23 mouse cellular contexts compared by ENCODE assay signal in the genomic region with DNA sequence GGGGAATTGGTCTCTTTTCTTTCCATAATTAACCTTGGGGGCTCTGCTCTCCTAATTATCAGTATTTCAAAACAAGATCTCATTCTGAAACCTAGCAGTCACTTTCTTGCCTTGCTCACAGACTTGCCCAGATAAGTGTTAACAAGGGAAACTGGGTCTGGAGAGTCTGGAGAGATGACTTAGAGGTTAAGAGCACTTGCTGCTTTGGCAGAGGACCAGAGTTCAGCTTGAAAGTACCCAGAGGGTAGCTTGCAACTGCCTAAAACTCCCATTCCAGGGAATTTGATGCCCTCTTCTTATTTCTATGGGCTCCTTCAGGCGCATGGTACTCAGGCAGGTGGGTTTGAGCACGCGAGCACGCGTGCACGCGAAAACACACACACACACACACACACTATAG. TPM values are rescaled to one million over a fixed set of nuclear protein-coding genes. Genes with fewer than 3 reads are reported as not detected.
A peak's percentile ranks its signal among the peaks of the same experiment; 100 is the strongest.
DNase-seq lines count a peak whose midpoint lies in the region; ATAC-seq and TF ChIP-seq lines count a peak whose summit lies in the region.
"Had no signal": no experiment of that assay in that cellular context is flagged by ENCODE, and none has a peak within 500 bp of the region (broad histone marks: within the 10 kb centered on the region; RNA-seq: fewer than 3 reads in every experiment).

No protein-coding gene starts in this region.

- no peak for TF ChIP-seq CTCF in lung, postnatal 0 days (IDR thresholded peaks at IDR 0.05)

- H3K4me2 ChIP-seq in lung, postnatal 0 days (replicated peaks; ENCODE audit: low read depth, low read length) = no peak overlapping the region
- H3K4me2 ChIP-seq: forebrain, embryonic 13.5 days; heart, embryonic 13.5 days; hindbrain, embryonic 12.5 days; hindbrain, embryonic 15.5 days had no signal

- H3K9ac ChIP-seq in lung, postnatal 0 days (replicated peaks; ENCODE audit: low read depth) = no peak overlapping the region
- H3K9ac ChIP-seq: forebrain, embryonic 13.5 days; heart, embryonic 13.5 days; hindbrain, embryonic 12.5 days; hindbrain, embryonic 15.5 days had no signal

- ATAC-seq in lung, postnatal 0 days = peak; percentile 68
- ATAC-seq: forebrain, embryonic 13.5 days; Patski had no signal

- H3K27me3 ChIP-seq in heart, embryonic 10.5 days (ENCODE audit: insufficient read depth, poor library complexity, severe bottlenecking) = peaks cover 3% of the 10 kb centered on the region; the same call in 1 of the 2 replicates
- no peaks in the 10 kb centered on the region for H3K27me3 ChIP-seq in lung, postnatal 0 days (replicated peaks; ENCODE audit: insufficient read depth, low read length)
- H3K27me3 ChIP-seq: CH12.LX; forebrain, embryonic 13.5 days; heart, embryonic 13.5 days; hindbrain, embryonic 12.5 days; hindbrain, embryonic 15.5 days; Patski had no signal

- no peaks in the 10 kb centered on the region for H3K9me3 ChIP-seq in heart, embryonic 10.5 days
- no peaks in the 10 kb centered on the region for H3K9me3 ChIP-seq in lung, postnatal 0 days (ENCODE audit: low read length)
- H3K9me3 ChIP-seq: forebrain, embryonic 13.5 days; G1E; hindbrain, embryonic 12.5 days; hindbrain, embryonic 15.5 days had no signal

- no peaks in the 10 kb centered on the region for H3K4me1 ChIP-seq in heart, embryonic 10.5 days
- H3K4me1 ChIP-seq in lung, postnatal 0 days (ENCODE audit: insufficient read depth, low read depth, low read length) = no peaks in the 10 kb centered on the region
- H3K4me1 ChIP-seq: forebrain, embryonic 10.5 days; forebrain, embryonic 13.5 days; heart, embryonic 13.5 days; hindbrain, embryonic 12.5 days; hindbrain, embryonic 15.5 days had no signal

- peak; percentile 0 for DNase-seq in heart, embryonic 10.5 days (ENCODE audit: low spot score)
- no peak for DNase-seq in heart, postnatal 10 days
- DNase-seq in lung, postnatal 0 days (ENCODE audit: low spot score) = peak; percentile 61
- DNase-seq in lung, postnatal 25 days (ENCODE audit: low spot score) = peak; percentile 63
- DNase-seq in c-Kit-positive CD71-positive TER-119-positive erythroid progenitor cells, embryonic 14.5 days (ENCODE audit: low spot score) = no peak
- DNase-seq in spleen, postnatal 14 days (ENCODE audit: low spot score in 2 of 2) = no peak
- no peak for DNase-seq in embryo, embryonic 10.5 days (ENCODE audit: low spot score)
- DNase-seq: adrenal gland, adult 2 months; adrenal gland, postnatal 14 days; B cell, adult 2 months; cerebellum, adult 11-12 months; cerebellum, adult 8-10 months; cerebellum, postnatal 10 days; cerebellum, postnatal 36 days; gastrocnemius, postnatal 25 days had no signal

- no peak overlapping the region for H3K4me3 ChIP-seq in heart, embryonic 10.5 days
- no peak overlapping the region for H3K4me3 ChIP-seq in lung, postnatal 0 days (ENCODE audit: low read depth, low read length)
- H3K4me3 ChIP-seq: forebrain, embryonic 10.5 days; forebrain, embryonic 13.5 days; heart, embryonic 13.5 days; hindbrain, embryonic 12.5 days; hindbrain, embryonic 15.5 days had no signal

- 97% methylated on average over 7 of the region's 7 CpGs for WGBS in heart, embryonic 10.5 days
- WGBS in lung, postnatal 0 days = 79% methylated on average over 7 of the region's 7 CpGs

- intact Hi-C loops in heart, postnatal 10 days (cut with DNase I) = no loop called here

- no peak overlapping the region for H3K27ac ChIP-seq in heart, embryonic 10.5 days
- H3K27ac ChIP-seq in lung, postnatal 0 days (ENCODE audit: low read length) = no peak overlapping the region
- H3K27ac ChIP-seq: forebrain, embryonic 10.5 days; forebrain, embryonic 13.5 days; heart, embryonic 13.5 days; hindbrain, embryonic 12.5 days; hindbrain, embryonic 15.5 days had no signal

- H3K36me3 ChIP-seq in heart, embryonic 10.5 days = no peaks in the 10 kb centered on the region
- H3K36me3 ChIP-seq in lung, postnatal 0 days (ENCODE audit: insufficient read depth, low read length) = no peaks in the 10 kb centered on the region
- H3K36me3 ChIP-seq: forebrain, embryonic 10.5 days; G1E; heart, embryonic 13.5 days; hindbrain, embryonic 12.5 days; hindbrain, embryonic 15.5 days had no signal

- no peak for TF ChIP-seq EP300 in lung, postnatal 0 days (IDR thresholded peaks at IDR 0.05)

RNA-seq across cellular contexts. Expression of gene Agpat4, which starts 55.0 kb away (rescaled TPM):
- 26.6 and 32.5 TPM in 2 replicates for polyA plus RNA-seq in heart, embryonic 10.5 days (2016; fragmentation: Nextera tagmentation; extraction: Ambion mirVana)
- 10 to 100 TPM in 1 of 2 experiments, 1 to 10 TPM in 1; 8.4 to 10.2 TPM for total RNA-seq in heart, postnatal 10 days (2021)
- polyA plus RNA-seq in lung, postnatal 0 days (2015; fragmentation: Nextera tagmentation; extraction: Ambion mirVana) = 58.2 and 66.2 TPM in 2 replicates

Comparison
In these comparisons a context has a peak if more than half of its experiments do, and no peak if none do; other contexts are left out.
1. DNase-seq: peak in heart, embryonic 10.5 days (single experiment), lung, postnatal 0 days (single experiment) and lung, postnatal 25 days (single experiment); none in heart, postnatal 10 days (0 of 2), c-Kit-positive CD71-positive TER-119-positive erythroid progenitor cells, embryonic 14.5 days (single experiment), spleen, postnatal 14 days (0 of 2) and embryo, embryonic 10.5 days (single experiment).